Mouse (Mus musculus): Measurements from ENCODE around the gene Vpreb2.

DNA sequence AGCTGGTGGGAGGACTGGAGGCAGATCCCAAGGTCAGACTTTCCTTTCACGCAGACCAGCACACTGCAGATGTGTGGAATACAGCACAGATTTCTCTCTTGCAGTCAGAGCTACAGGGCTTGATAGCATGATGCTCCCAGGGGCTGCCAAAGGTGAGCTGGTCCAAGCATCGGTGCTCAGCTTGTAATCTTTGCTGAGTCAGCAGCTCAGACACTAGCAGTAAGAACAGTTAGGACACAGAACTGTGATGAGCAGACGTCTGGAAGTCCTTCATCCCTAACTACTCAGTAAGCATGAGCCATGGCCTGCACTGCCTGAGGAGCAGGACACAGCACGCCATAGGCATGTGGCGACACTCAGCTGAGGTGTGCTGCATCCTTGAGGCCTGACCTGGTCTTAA lies 8.4 kb upstream of the Vpreb2 start:
- TF ChIP-seq CTCF (IDR thresholded peaks at IDR 0.05; ENCODE audit: control insufficient read depth, insufficient read depth, insufficient read length) (no peak), USF1 (IDR thresholded peaks at IDR 0.05; ENCODE audit: low read depth) (no peak), MYOD1 (IDR thresholded peaks at IDR 0.05; ENCODE audit: control insufficient read depth, insufficient read length, low read depth) (no peak), MAX (IDR thresholded peaks at IDR 0.05) (no peak), MYOG (IDR thresholded peaks at IDR 0.05; ENCODE audit: control insufficient read depth, extremely low read depth, insufficient read length) (no peak)

Data from C2C12 (cell line).